Mouse (Mus musculus) intestine, embryonic 16.5 days (tissue): ENCODE measurements around the gene Otud7a. TPM values are rescaled to one million over a fixed set of nuclear protein-coding genes. Genes with fewer than 3 reads are reported as not detected.
A peak's percentile ranks its signal among the peaks of the same experiment; 100 is the strongest.

ENCODE experiments used
- ATAC-seq: fragments of 200-750 bp; cut with Nextera tagmentation; 2 replicates; pipeline ENCODE4 v1.8.0; 2017; ENCODE audit warnings: moderate TSS enrichment, moderate library complexity
- H3K27ac ChIP-seq: fragments of 300-500 bp; sonication (generic); 2 replicates; pipeline ENCODE4 v1.5.1; 2014; ENCODE audit warnings: mild to moderate bottlenecking, low read length
- H3K27me3 ChIP-seq: fragments of 300-500 bp; sonication (generic); replicated peaks from 2 replicates; pipeline ENCODE4 v1.6.1; 2014; ENCODE audit warnings: low read length, control low read depth, mixed read lengths; ENCODE audit not compliant: control insufficient read depth, insufficient read depth
- H3K36me3 ChIP-seq: fragments of 300-500 bp; sonication (generic); 2 replicates; pipeline ENCODE4 v1.6.1; 2014; ENCODE audit warnings: low read length, control low read depth; ENCODE audit not compliant: control insufficient read depth, insufficient read depth
- H3K4me1 ChIP-seq: fragments of 300-500 bp; sonication (generic); 2 replicates; pipeline ENCODE4 v1.6.1; 2014; ENCODE audit warnings: low read length, control low read depth, mixed read lengths; ENCODE audit not compliant: control insufficient read depth, insufficient read depth
- H3K4me2 ChIP-seq: fragments of 300-500 bp; sonication (generic); 2 replicates; pipeline ENCODE4 v1.6.1; 2014; ENCODE audit warnings: low read depth, low read length, control low read depth
- H3K4me3 ChIP-seq: fragments of 300-500 bp; sonication (generic); 2 replicates; pipeline ENCODE4 v1.5.1; 2014; ENCODE audit warnings: mild to moderate bottlenecking, low read length
- H3K9ac ChIP-seq: fragments of 300-500 bp; sonication (generic); 2 replicates; pipeline ENCODE4 v1.6.1; 2014; ENCODE audit warnings: low read depth, low read length
- H3K9me3 ChIP-seq: fragments of 300-500 bp; sonication (generic); 2 replicates; pipeline ENCODE4 v1.6.1; 2016; ENCODE audit warnings: low read length, control low read depth; ENCODE audit not compliant: control insufficient read depth
- WGBS: fragments of 180-500 bp; shearing (Covaris S2); extraction: QIAGEN DNeasy Blood & Tissue Kit; methylation state at CpG from one replicate; pipeline ENCODE4 v1.1.7; 2014; 5-methylcytosine and 5-hydroxymethylcytosine counted together
- polyA plus RNA-seq: library from polyadenylated mRNA; unstranded; fragments of >200 nt; fragmentation: Nextera tagmentation; extraction: Ambion mirVana; gene quantifications from 2 replicates; pipeline ENCODE4 v1.2.1, GENCODE M21; 2015

The Otud7a gene
- polyA plus RNA-seq, 1 experiment from 2014 or later = 0.43 TPM

DNA sequence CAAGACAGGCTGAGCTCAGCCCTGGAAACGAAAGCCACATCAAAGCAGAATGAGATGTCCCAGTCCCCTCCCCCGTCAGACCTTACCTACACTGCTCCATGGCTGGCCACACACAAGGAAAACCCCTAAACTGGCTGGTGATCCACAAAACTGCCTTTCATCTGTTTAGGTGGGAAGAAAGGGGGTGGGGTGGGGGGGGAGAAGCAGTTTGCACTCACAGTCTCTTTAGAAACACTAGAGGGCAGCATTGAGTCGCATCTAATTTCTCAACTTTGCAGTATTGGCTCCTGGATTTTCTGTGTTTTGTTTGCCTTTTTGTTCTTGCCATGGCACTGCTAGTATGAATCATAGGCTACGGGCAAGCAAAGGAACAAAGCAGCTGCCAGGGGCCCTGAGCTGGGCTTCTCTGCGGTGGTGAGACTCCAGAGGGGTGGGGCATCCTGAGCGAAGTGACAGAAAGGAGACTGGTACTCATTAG, 308.8 kb downstream of the Otud7a start:
- Histone ChIP-seq H3K36me3 (no peaks in the 10 kb centered on the region), H3K4me2 (no peak overlapping the region), H3K4me1 (peaks cover 8% of the 10 kb centered on the region; the same call in 1 of the 2 replicates), H3K4me3 (no peak overlapping the region), H3K27me3 (peaks cover 45% of the 10 kb centered on the region), H3K27ac (no peak overlapping the region), H3K9me3 (no peaks in the 10 kb centered on the region), H3K9ac (no peak overlapping the region)
- 15% methylated on average over 6 of the region's 6 CpGs for WGBS
- peak; percentile 58 for ATAC-seq

DNA sequence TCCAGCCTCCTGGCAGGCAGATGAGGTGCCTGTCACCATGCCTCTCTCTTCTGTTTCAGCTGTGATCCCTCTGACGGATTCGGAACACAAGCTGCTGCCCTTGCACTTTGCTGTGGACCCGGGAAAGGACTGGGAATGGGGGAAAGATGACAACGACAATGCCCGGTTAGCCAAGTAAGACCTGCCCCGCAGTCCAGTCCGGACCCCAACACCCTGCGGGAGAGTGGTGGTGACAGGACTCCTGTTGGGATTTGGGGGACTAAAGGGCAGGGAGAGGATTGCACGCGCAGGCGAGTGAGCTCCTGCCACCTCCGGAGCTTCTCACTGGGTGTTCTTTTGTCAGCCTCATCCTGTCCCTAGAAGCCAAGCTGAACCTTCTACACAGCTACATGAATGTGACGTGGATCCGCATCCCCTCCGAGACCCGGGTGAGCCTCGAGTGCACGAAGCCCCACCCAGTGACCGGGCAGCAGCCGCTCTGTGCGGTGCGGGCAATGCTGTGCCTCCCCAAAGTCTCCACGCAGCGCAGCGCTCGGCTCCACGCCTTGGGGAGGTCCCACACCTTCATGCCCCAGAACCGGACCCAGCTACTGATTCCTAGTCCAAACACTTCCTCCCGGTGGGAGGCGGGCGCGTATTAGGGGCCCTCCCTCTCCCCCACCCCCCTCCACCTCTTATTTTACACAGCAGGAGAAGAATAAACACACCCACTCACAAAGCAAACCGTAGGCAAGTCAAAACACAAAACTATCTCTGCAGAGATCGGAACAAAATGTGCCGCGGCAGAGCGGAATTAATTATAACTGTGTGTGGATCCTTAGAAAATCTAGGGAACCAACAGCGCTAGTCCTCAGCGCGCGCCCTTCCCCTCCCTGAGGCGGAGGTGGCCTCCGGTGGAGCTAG, 310.3 kb downstream of the Otud7a start:
- Histone ChIP-seq H3K9ac (peak overlapping the region; percentile 62), H3K4me2 (peak overlapping the region; percentile 71), H3K27me3 (peaks cover 61% of the 10 kb centered on the region), H3K36me3 (no peaks in the 10 kb centered on the region), H3K4me3 (peak overlapping the region; percentile 41), H3K9me3 (no peaks in the 10 kb centered on the region), H3K4me1 (peaks cover 11% of the 10 kb centered on the region; the same call in 1 of the 2 replicates), H3K27ac (no peak overlapping the region)
- 2% methylated on average over 43 of the region's 43 CpGs for WGBS
- peak; percentile 22; the same call in 1 of the 2 replicates for ATAC-seq

DNA sequence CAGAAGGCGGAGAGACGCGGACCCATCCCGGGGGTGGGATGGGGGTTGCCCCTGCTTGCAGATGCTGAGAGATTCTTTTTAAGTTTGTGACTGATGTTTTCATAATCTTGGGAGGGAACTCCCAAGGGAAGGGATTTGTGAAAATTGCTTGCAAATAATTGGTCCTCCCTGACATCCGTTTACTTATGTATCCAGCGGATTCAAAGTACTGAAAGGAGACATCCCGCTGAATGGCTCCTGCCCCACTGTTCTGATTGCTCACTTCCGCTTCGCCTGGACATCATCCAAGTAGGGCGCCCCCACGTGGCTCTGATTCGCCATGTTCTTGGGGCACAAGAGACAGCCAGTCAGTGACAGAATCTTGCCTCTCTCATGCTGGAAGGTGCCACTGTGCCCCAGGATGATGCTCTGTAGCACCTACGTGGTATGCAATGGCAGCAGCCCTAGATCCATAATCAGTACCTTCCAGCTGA, 311.0 kb downstream of the Otud7a start:
- WGBS = 2% methylated on average over 13 of the region's 13 CpGs

DNA sequence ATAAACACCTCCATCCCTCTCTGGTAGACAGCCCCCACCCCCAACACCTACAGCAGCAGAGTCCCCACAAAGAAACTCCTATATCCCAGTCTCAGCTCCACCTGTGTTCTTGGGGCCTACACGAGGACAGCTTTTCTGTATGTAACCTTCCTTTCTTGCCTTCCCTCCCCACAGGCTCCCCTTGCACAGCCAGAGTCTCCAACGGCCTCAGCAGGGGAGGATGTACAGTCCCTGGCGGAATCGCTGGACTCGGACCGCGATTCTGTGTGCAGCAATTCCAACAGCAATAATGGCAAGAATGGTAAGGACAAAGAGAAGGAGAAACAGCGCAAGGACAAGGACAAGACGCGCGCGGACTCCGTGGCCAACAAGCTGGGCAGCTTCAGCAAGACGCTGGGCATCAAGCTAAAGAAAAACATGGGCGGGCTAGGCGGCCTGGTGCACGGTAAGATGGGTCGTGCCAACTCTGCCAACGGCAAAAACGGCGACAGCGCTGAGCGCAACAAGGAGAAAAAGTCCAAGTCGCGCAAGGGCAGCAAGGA, 312.7 kb downstream of the Otud7a start:
- 8% methylated on average over 25 of the region's 25 CpGs for WGBS

More for the DNA sequence above, 311.0 kb downstream of the Otud7a start:
- H3K4me3 ChIP-seq = peak overlapping the region; percentile 41
- H3K9ac ChIP-seq = peak overlapping the region; percentile 62
- H3K27ac ChIP-seq = no peak overlapping the region
- H3K4me2 ChIP-seq = peak overlapping the region; percentile 71
- peak; percentile 47 for ATAC-seq
- H3K36me3 ChIP-seq = no peaks in the 10 kb centered on the region
- H3K9me3 ChIP-seq = no peaks in the 10 kb centered on the region
- peaks cover 11% of the 10 kb centered on the region; the same call in 1 of the 2 replicates for H3K4me1 ChIP-seq
- H3K27me3 ChIP-seq = peaks cover 64% of the 10 kb centered on the region

DNA sequence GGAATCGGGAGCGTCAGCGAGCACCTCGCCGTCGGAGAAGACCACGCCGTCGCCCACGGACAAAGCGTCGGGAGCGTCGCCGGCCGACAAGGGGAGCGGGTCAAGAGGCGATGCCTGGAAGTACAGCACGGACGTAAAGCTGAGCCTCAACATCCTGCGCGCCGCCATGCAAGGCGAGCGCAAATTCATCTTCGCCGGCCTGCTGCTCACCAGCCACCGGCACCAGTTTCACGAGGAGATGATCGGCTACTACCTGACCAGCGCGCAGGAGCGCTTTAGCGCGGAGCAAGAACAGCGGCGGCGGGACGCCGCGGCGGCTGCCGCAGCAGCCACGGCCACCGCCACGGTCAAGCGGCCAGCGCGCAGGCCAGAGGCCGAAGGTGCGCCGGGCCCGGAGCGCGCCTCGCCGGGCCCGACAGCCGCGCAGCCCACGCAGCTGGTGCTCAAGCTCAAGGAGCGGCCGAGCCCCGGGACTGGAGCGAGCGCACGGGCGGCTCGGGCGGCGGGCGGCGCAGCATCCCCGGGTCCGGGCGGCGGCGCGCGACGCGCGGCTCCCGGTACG, 313.2 kb downstream of the Otud7a start:
- peak overlapping the region; percentile 77 for H3K4me2 ChIP-seq
- H3K9ac ChIP-seq = no peak overlapping the region; the same call in 1 of the 2 replicates
- no peak overlapping the region for H3K27ac ChIP-seq
- peaks cover 74% of the 10 kb centered on the region for H3K27me3 ChIP-seq
- H3K36me3 ChIP-seq = no peaks in the 10 kb centered on the region
- H3K4me3 ChIP-seq = peak overlapping the region; percentile 47
- WGBS = under 1% methylated on average over 55 of the region's 85 CpGs
- H3K4me1 ChIP-seq = peaks cover 11% of the 10 kb centered on the region; the same call in 1 of the 2 replicates
- no peaks in the 10 kb centered on the region for H3K9me3 ChIP-seq
- no peak for ATAC-seq

More for the DNA sequence above, 312.7 kb downstream of the Otud7a start:
- peaks cover 11% of the 10 kb centered on the region; the same call in 1 of the 2 replicates for H3K4me1 ChIP-seq
- ATAC-seq = no peak
- no peak overlapping the region for H3K9ac ChIP-seq
- no peaks in the 10 kb centered on the region for H3K36me3 ChIP-seq
- no peaks in the 10 kb centered on the region for H3K9me3 ChIP-seq
- no peak overlapping the region for H3K4me3 ChIP-seq
- no peak overlapping the region for H3K4me2 ChIP-seq
- H3K27me3 ChIP-seq = peaks cover 74% of the 10 kb centered on the region
- no peak overlapping the region for H3K27ac ChIP-seq

DNA sequence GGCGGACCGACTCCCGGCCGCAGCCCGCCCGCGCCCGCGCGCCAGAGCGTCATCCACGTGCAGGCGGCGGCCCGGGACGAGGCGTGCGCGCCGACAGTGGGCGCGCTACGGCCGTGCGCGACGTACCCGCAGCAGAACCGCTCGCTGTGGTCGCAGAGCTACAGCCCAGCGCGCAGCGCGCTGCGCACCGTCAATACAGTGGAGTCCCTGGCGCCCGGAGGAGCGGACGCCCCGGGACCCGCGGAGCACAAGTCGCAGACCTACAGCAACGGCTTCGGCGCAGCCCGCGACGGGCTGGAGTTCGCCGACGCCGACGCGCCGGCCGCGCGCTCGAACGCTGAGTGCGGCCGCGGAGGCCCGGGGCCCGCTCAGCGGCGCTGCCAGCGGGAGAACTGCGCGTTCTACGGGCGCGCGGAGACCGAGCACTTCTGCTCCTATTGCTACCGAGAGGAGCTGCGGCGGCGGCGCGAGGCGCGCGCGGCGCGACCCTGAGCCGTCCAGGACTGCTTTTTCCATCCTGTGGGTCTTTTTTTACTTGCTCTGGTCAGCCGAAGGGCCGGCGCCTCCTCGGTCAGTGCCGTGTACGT, 313.8 kb downstream of the Otud7a start:
- H3K4me2 ChIP-seq = peak overlapping the region; percentile 77
- H3K9ac ChIP-seq = no peak overlapping the region
- peak overlapping the region; percentile 47 for H3K4me3 ChIP-seq
- peaks cover 74% of the 10 kb centered on the region for H3K27me3 ChIP-seq
- no peaks in the 10 kb centered on the region for H3K9me3 ChIP-seq
- H3K27ac ChIP-seq = no peak overlapping the region
- peaks cover 11% of the 10 kb centered on the region; the same call in 1 of the 2 replicates for H3K4me1 ChIP-seq
- ATAC-seq = no peak
- under 1% methylated on average over 90 of the region's 97 CpGs for WGBS
- no peaks in the 10 kb centered on the region for H3K36me3 ChIP-seq

DNA sequence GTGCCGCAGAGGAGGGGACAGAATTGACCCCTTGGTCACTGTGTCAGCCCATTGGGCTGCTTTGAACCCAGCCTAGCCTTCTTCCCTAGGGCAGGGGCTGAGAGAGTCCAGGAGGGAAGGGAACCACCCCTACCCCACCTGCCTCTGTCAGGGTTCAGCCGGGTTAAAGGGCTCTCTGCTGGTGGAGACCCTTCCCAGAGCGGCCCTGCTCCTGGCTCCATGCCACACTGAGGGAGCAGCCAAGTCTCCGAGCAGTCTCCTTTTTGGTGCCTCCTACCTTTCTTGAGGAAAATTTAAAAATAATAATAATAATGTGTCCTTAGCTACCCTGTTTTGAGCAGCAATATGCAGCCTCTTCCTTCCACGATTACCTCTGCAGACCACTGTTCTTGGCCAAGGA, 315.1 kb downstream of the Otud7a start:
- H3K4me2 ChIP-seq = no peak overlapping the region
- peaks cover 65% of the 10 kb centered on the region for H3K27me3 ChIP-seq
- H3K9me3 ChIP-seq = no peaks in the 10 kb centered on the region
- WGBS = 26% methylated on average over 5 of the region's 5 CpGs
- peaks cover 11% of the 10 kb centered on the region; the same call in 1 of the 2 replicates for H3K4me1 ChIP-seq
- H3K36me3 ChIP-seq = no peaks in the 10 kb centered on the region
- H3K27ac ChIP-seq = no peak overlapping the region
- ATAC-seq = no peak
- H3K9ac ChIP-seq = no peak overlapping the region
- H3K4me3 ChIP-seq = no peak overlapping the region

DNA sequence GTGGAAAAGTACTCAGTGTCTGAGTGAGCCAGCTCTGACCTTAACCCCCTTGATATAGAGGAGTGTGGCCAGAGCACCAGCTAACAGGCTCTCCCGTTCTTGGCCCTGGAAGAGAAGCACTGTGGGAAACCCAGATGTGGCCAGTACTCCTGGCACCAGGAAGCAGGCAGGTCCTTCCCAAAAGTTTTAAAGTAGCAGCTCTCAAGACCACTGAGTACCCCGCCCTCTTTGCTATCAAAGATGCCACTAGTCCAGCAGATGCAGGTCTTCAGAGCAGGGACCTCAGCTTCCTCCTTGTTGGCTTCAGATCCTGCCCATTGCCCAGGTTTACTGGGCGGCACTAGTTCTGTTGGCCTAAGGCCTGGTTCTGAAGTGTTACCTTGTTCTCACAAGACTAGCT, 318.0 kb downstream of the Otud7a start:
- 85% methylated on average over 3 of the region's 3 CpGs for WGBS
- peaks cover 36% of the 10 kb centered on the region for H3K27me3 ChIP-seq
- no peaks in the 10 kb centered on the region for H3K9me3 ChIP-seq
- H3K4me2 ChIP-seq = no peak overlapping the region
- no peak overlapping the region for H3K9ac ChIP-seq
- H3K36me3 ChIP-seq = no peaks in the 10 kb centered on the region
- no peak overlapping the region for H3K27ac ChIP-seq
- ATAC-seq = no peak
- H3K4me1 ChIP-seq = 0 out of 2 replicates have a peak, but pooled peaks cover 3% of the 10 kb centered on the region
- H3K4me3 ChIP-seq = no peak overlapping the region
